Mouse (Mus musculus): ENCODE results near the gene Ccnj.

- TF ChIP-seq CTCF (conservative IDR thresholded peaks at IDR 0.05 in 1 of 2, IDR thresholded peaks at IDR 0.05 in 1 of 2; ENCODE audit: low read depth in 2 of 2, low read length in 2 of 2) (no peak), TBP (conservative IDR thresholded peaks at IDR 0.05; ENCODE audit: low read depth, low read length) (no peak), POLR2A (IDR thresholded peaks at IDR 0.05; ENCODE audit: low read depth, low read length) (no peak), GABPA (IDR thresholded peaks at IDR 0.05; ENCODE audit: insufficient replicate concordance, low read depth, low read length) (no peak), JUND (conservative IDR thresholded peaks at IDR 0.05; ENCODE audit: low read depth, low read length) (no peak), NELFE (IDR thresholded peaks at IDR 0.05; ENCODE audit: low read depth, low read length) (no peak)
Measured at GRCm38 (mm10) chr19:40841083-40841482, 10.0 kb downstream of the Ccnj start.
